Mouse (Mus musculus): Measurements from ENCODE around the gene Pip5kl1.

Pip5kl1 gene

GRCm38 (mm10) chr2:32585149-32585714, 10.6 kb downstream of the Pip5kl1 start:
- DNase-seq (ENCODE audit: low spot score) = no peak

DNA sequence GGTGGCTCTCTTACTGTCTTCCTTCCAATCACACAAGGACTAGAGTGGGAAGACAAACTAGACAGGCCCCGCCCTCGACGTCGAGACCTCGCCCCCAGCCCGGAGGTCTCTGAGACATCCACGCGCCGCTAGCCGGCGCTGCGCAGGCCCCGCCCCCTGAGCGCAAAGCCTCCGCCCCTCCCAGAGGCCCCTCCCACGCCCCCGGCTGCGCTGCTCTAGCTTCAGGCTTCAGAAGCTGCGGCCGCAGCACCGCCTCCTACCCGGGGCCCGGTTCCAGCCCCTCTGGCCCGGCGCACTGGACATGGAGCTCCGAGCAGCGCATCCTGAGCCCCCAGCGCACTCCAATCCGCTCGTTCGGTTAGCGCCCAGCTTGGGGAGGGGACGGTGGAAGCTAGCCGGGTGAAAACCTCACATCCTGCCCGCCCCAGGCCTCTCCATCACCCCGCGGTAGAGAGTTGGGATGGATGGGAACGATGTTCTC, 12.3 kb downstream of the Pip5kl1 start, which contains the start of gene St6galnac4:
St6galnac4 (plus strand) TSS at position 225 of the 481 bp plus-strand sequence.
- DNase-seq (ENCODE audit: low spot score) = peak; percentile 58

DNA sequence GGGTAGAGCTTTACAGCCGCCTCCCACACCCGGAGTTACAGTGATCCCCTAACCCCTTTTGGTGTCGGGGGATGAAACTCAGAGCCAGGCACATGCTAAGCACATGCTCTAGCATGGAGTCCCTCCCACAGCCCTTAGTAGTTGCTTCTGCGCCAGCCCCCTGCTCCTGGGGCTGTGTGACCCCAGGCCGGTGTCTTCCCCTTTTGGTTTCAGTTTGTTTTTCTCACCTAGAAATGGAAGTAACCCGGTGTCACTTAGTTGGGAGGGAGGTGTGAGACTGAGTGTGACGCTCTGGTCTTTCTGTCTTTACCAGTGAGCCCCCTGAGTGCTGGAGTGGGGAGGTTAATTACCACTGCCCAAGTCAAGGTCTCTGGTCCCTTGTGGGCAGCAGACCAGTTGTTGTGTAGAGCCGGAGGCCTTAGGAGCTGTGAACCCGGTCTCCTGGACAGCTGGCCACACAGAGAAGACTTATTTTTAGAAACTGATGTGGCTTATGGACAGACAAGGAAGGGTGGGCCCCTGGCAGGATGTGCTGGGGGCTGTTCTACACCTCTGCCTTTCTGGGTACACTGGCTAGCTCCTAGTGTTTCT, 13.2 kb downstream of the Pip5kl1 start:
- DNase-seq (ENCODE audit: low spot score) = no peak

GRCm38 (mm10) chr2:32589213-32589795, 14.7 kb downstream of the Pip5kl1 start:
- no peak for DNase-seq (ENCODE audit: low spot score)

- DNase-seq (ENCODE audit: low spot score) = no peak
Measured at GRCm38 (mm10) chr2:32590224-32590623, 15.6 kb downstream of the Pip5kl1 start.

GRCm38 (mm10) chr2:32591249-32591648, 16.7 kb downstream of the Pip5kl1 start:
- no peak for DNase-seq (ENCODE audit: low spot score)

DNA sequence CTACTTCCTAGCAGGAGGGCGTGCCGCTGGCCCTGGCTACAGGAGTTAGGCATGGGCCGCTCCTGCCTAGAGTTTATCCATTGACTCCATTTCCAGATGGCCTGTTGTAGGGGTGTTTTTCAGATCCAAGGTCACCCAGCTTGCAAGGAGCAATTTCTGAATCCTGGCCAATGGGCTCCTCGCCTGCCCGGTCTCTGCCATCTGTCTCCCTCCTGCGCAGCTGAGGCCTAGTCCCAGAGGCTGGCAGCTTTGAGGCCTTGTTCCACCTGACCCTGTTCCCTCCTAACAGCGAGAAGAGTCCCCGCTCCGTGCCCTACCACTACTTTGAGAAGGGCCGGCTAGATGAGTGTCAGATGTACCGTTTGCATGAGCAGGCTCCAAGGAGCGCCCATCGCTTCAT, 22.1 kb downstream of the Pip5kl1 start:
- no peak for DNase-seq (ENCODE audit: low spot score)

GRCm38 (mm10) chr2:32597248-32597647, 22.7 kb downstream of the Pip5kl1 start:
- no peak for DNase-seq (ENCODE audit: low spot score)

DNA sequence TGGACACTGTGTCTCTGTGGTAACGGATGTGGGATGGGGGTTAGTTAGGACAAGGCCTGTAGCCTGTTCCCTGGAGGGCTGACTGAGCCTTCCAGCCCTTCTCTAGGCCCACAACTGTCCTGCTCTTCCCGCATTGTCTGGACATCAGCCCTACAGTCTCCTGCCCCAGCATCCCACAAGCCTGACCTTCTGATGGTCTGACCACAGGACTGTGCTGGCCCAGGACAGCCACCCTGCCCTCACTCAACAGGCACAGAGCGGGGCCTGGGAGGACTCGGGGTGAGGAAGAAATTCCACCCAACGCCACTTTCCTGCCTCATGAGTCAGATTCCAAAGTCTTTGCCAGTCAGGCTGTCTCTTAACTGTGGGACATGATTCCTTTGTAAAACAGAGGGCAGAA, 23.1 kb downstream of the Pip5kl1 start:
- DNase-seq (ENCODE audit: low spot score) = no peak

DNA sequence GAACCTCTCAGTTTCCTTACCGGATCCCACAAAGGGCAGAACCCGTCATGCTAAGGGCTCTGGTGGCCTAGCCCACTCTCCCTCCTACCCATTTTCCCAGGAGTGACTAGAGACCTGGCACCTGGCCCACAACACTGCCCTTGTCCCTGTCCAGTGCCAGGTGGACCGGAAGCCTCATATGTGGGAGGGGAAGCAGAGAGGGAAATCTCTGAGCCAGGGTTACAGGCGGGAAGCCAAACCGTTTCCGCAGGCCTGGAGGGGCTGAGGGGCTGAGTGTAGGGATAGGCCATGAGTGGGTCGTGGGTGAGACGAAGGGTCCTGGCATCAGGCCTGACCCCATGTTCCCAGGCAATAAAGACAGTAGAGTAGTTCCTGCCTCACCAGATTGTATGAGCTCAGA, 23.9 kb downstream of the Pip5kl1 start:
- DNase-seq (ENCODE audit: low spot score) = no peak

DNA sequence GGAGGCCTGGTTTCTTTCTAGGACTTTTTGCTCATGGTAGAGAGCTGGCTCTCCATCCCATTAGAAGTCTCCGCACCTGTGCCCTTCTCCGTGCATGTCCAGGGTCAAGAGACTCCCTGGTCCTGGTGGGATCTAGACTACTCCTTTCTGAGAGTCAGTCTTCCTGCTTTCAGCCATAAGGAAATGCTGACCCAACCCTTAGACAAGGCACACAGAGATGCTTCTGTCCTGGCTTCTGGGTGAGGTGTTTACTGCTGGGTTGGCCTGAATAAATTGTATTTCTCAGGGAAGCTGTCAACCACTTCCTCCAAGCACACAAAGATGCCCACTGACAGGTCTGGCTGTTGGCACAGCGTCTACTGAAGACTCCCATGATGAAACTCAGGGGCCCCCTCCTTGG, 24.8 kb downstream of the Pip5kl1 start, which contains the start of gene St6galnac6:
St6galnac6 (plus strand) TSS at position 301 of the 400 bp plus-strand sequence.
- no peak for DNase-seq (ENCODE audit: low spot score)

GRCm38 (mm10) chr2:32601417-32602065, 26.9 kb downstream of the Pip5kl1 start:
- DNase-seq (ENCODE audit: low spot score) = no peak

GRCm38 (mm10) chr2:32602600-32603054, 28.0 kb downstream of the Pip5kl1 start:
- DNase-seq (ENCODE audit: low spot score) = peak; percentile 68

GRCm38 (mm10) chr2:32604631-32605030, 30.0 kb downstream of the Pip5kl1 start:
- no peak for DNase-seq (ENCODE audit: low spot score)

DNA sequence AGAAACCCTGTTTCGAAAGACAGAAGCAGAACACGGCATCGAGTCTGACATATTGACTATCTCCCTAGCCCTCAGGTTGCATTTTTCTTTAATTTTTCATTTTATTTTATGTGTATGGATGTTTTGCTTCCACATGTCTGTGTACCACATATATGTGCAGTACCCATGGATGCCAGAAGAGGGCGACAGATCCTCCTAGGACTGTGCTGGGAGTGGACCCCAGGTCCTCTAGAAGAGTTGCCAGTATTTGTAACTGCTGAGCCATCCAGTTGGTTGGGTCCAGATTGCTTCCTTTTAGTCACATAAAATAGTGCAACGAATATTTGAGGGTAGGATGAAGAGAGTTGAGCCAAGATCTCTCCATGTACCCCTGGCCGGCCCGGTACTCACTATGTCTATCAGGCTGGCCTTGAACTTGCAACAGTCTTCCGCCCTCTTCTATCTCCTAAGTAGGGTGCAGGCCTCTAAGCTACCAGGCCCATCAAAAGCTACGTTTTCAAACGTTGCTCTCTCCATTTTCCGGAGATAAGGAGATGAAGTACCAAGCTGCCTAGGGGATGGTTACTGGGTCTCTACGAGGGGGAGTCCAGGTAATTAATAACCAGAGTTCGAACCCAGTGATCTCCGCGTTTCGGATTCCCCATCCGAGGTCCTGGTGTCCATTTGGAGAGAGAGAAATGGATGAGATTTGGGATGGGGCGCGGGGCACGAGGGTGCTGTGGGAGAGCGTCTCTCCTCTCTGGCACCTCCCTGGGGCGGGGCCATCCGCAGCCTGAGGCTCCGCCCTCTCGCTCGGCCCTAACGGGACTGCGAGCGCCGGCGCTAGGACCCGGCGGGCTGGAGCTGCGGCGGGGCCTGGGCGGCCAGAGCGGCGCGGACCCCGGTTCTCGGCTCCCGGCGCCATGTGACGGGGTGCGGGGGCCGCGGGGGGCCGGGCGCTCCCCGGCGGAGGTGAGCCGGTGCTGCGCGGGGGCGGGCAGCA, 31.9 kb downstream of the Pip5kl1 start:
- DNase-seq (ENCODE audit: low spot score) = no peak

GRCm38 (mm10) chr2:32607262-32607947, 32.8 kb downstream of the Pip5kl1 start:
- no peak for DNase-seq (ENCODE audit: low spot score)

- DNase-seq (ENCODE audit: low spot score) = no peak
Measured at GRCm38 (mm10) chr2:32608141-32608777, 33.7 kb downstream of the Pip5kl1 start.

- no peak for DNase-seq (ENCODE audit: low spot score)
Measured at GRCm38 (mm10) chr2:32608778-32609435, 34.3 kb downstream of the Pip5kl1 start.

DNA sequence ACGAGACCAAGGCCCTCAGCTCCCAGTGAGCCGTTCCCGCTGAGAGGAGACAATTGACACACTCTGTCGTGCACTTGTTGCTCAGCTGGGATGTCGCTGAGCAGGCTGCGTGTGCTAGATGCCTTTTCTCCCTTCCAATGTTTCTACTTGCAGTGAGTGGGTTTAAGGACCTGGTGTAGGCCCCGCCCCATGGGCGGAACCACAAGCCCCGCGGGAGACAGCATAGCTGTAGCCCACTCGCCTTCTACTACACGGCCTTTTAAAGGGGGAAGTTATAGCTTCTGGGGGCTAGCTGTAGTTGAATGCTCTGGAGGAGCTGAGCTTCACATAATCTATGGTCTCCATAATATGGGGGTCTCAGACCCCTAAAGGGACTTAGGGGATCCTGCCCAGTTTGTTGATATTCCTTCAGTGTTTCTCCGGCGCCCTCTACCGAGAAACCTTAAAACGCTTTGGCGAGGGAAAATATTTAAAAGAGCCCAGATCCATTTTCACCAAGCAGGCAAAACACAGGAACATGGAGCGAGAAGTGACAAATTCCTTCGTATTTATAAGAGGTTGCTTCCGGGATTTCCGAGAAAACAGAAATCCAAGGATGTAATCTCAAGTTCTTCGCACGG, 36.1 kb downstream of the Pip5kl1 start:
- no peak for DNase-seq (ENCODE audit: low spot score)

Data from urinary bladder, postnatal 10 days (tissue).